Mouse (Mus musculus) kidney, postnatal 0 days (tissue): ENCODE results near the gene Igfbp5. TPM values are rescaled to one million over a fixed set of nuclear protein-coding genes. Genes with fewer than 3 reads are reported as not detected.

Experiments
- ATAC-seq: fragments of 200-750 bp; cut with Nextera tagmentation; replicated peaks from 2 replicates; pipeline ENCODE4 v1.8.0; 2017; ENCODE audit warnings: low read depth, moderate number of reproducible peaks, moderate TSS enrichment, moderate library complexity; ENCODE audit not compliant: low FRiP score
- DNase-seq: peaks from one replicate; pipeline ENCODE4 v3.0.0-alpha.2; 2016; ENCODE audit warnings: low spot score
- H3K27ac ChIP-seq: fragments of 300-500 bp; sonication (generic); 2 replicates; pipeline ENCODE4 v1.5.1; 2014; ENCODE audit warnings: mild to moderate bottlenecking
- H3K27me3 ChIP-seq: fragments of 300-500 bp; sonication (generic); 2 replicates; pipeline ENCODE4 v1.6.1; 2014; ENCODE audit warnings: low read length, mixed read lengths; ENCODE audit not compliant: insufficient read depth
- H3K36me3 ChIP-seq: fragments of 300-500 bp; sonication (generic); 2 replicates; pipeline ENCODE4 v1.6.1; 2014; ENCODE audit warnings: low read length, mixed read lengths; ENCODE audit not compliant: insufficient read depth
- H3K4me1 ChIP-seq: fragments of 300-500 bp; sonication (generic); replicated peaks from 2 replicates; pipeline ENCODE4 v1.6.1; 2014; ENCODE audit warnings: antibody characterized with exemption, low read length, mixed read lengths; ENCODE audit not compliant: insufficient read depth
- H3K4me2 ChIP-seq: fragments of 300-500 bp; sonication (generic); 2 replicates; pipeline ENCODE4 v1.6.1; 2014; ENCODE audit warnings: mild to moderate bottlenecking, low read length, moderate library complexity, mixed read lengths
- H3K4me3 ChIP-seq: fragments of 300-500 bp; sonication (generic); replicated peaks from 2 replicates; pipeline ENCODE4 v1.5.1; 2014; ENCODE audit warnings: low read depth, low read length
- H3K9ac ChIP-seq: fragments of 300-500 bp; sonication (generic); 2 replicates; pipeline ENCODE4 v1.6.1; 2014; ENCODE audit warnings: low read depth, low read length
- H3K9me3 ChIP-seq: fragments of 300-500 bp; sonication (generic); replicated peaks from 2 replicates; pipeline ENCODE4 v1.6.1; 2016; ENCODE audit warnings: low read length, inconsistent platforms, mixed read lengths
- CTCF ChIP-seq: IDR thresholded peaks from 2 replicates; pipeline ENCODE4 v1.5.1; 2016; ENCODE audit warnings: antibody characterized with exemption, low read depth, mild to moderate bottlenecking, moderate library complexity
- WGBS: fragments of 180-500 bp; shearing (Covaris S2); extraction: QIAGEN DNeasy Blood & Tissue Kit; methylation state at CpG from one replicate; pipeline ENCODE4 v1.1.7; 2014; 5-methylcytosine and 5-hydroxymethylcytosine counted together
- polyA plus RNA-seq: library from polyadenylated mRNA; unstranded; fragments of >200 nt; fragmentation: Nextera tagmentation; extraction: Ambion mirVana; gene quantifications from 2 replicates; pipeline ENCODE4 v1.2.1, GENCODE M21; 2015

The Igfbp5 gene
- polyA plus RNA-seq, 1 experiment from 2014 or later, result 87.7 TPM

GRCm38 (mm10) chr1:72811061-72811460 is 63.6 kb downstream of the Igfbp5 start:
- ATAC-seq, result no peak
- Histone ChIP-seq H3K36me3 (no peaks in the 10 kb centered on the region), H3K4me2 (no peak overlapping the region), H3K4me1 (peaks cover 11% of the 10 kb centered on the region; the same call in 1 of the 2 replicates), H3K27ac (no peak overlapping the region), H3K9ac (no peak overlapping the region), H3K27me3 (no peaks in the 10 kb centered on the region), H3K4me3 (no peak overlapping the region), H3K9me3 (no peaks in the 10 kb centered on the region)
- no peak for DNase-seq
- 94% methylated on average over 3 of the region's 3 CpGs for WGBS
- no peak for TF ChIP-seq CTCF

DNA sequence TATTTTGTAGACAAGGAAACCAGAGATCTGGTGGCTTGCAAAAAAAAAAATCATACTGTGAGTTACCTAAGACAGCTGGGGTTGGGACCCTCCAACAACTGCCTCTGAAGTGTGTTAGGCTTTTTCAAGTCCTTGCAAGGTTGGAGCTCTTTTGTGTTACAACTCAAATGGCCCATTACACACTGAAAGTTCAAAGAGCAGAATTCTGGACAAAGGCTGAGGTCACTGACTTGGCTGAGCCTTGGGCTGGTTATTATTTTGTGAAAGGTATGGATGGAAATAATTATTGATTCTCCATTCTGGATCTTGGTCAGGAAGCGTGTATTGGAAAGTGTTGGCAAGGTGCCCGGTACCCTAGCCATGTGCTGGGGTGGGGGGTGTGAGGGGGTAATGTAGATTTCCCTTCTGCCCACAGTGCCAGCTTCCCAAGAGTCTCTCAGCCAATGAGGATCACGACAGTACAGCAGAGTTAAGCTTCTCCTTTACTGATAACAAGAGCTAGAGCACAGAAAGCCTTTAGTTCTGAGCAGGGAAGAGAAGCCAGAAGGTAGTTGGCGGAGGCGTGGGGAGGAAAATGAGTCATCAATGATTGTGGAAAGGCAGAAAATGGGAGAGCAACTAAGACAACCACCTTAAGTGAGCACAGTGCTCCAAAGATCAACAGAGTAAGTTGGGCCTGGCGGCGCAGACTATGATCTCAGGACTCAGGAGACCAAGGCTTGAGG is 64.6 kb downstream of the Igfbp5 start:
- 92% methylated on average over 7 of the region's 7 CpGs for WGBS
- no peak for TF ChIP-seq CTCF

GRCm38 (mm10) chr1:72809304-72809703 is 65.4 kb downstream of the Igfbp5 start:
- no peak for ATAC-seq
- Histone ChIP-seq H3K36me3 (no peaks in the 10 kb centered on the region), H3K9ac (no peak overlapping the region), H3K4me3 (no peak overlapping the region), H3K9me3 (no peaks in the 10 kb centered on the region), H3K4me2 (no peak overlapping the region), H3K27me3 (no peaks in the 10 kb centered on the region), H3K27ac (no peak overlapping the region), H3K4me1 (peaks cover 15% of the 10 kb centered on the region; the same call in 1 of the 2 replicates)
- no peak for DNase-seq
- TF ChIP-seq CTCF, result no peak
- WGBS, result 94% methylated on average over 7 of the region's 7 CpGs

More for the DNA sequence above, 64.6 kb downstream of the Igfbp5 start:
- H3K36me3 ChIP-seq, result no peaks in the 10 kb centered on the region
- peaks cover 11% of the 10 kb centered on the region; the same call in 1 of the 2 replicates for H3K4me1 ChIP-seq
- ATAC-seq (no peak), DNase-seq (no peak)
- no peak overlapping the region for H3K4me2 ChIP-seq
- H3K9ac ChIP-seq, result no peak overlapping the region
- H3K27ac ChIP-seq, result no peak overlapping the region
- H3K4me3 ChIP-seq, result no peak overlapping the region
- no peaks in the 10 kb centered on the region for H3K27me3 ChIP-seq
- H3K9me3 ChIP-seq, result no peaks in the 10 kb centered on the region

Other genes starting within 250 kb of the Igfbp5 start
- gene Ankar, start 174.3 kb downstream of the Igfbp5 start, polyA plus RNA-seq, result not detected in 2 replicates
- gene Rpl37a, start 163.6 kb downstream of the Igfbp5 start, polyA plus RNA-seq, result 2,374 and 2,839 TPM in 2 replicates
- 116 and 123 TPM in 2 replicates for gene Igfbp2, start 50.4 kb downstream of the Igfbp5 start, polyA plus RNA-seq
- gene Tnp1, start 141.0 kb upstream of the Igfbp5 start, polyA plus RNA-seq, result not detected in 2 replicates